Mouse (Mus musculus): ENCODE data around the gene Sfn.

DNA sequence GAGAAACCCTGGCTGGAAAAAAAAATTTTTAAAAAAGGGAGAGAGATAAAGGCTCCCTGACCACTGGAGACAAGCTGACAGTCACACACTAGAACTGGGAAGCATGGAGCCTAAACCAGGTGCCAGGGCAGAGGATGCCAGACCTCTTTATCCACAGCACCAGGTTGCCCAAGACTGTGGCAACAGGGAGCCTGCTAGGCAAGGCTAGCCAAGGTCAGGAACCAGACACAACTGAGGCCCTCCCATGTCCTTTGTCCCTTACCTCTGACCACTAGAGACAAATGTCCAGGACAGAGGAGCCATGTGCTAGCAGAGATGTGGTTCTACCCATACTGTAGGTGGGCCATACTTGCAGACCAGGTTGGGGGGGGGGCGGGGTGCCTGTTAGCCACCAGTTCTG, 49.9 kb downstream of the Sfn start:
- TF ChIP-seq GATA1 (IDR thresholded peaks at IDR 0.05; ENCODE audit: low read length): no peak
- TF ChIP-seq TAL1 (IDR thresholded peaks at IDR 0.05; ENCODE audit: low read length): no peak
